Mouse (Mus musculus) megakaryocyte, adult 5-6 weeks (primary cell): Measurements from ENCODE around the gene Igf2bp1. TPM values are rescaled to one million over a fixed set of nuclear protein-coding genes. Genes with fewer than 3 reads are reported as not detected.

Source experiments
- ATAC-seq: 2 replicates; pipeline ENCODE4 v1.8.0; 2016; ENCODE audit warnings: mild to moderate bottlenecking, inconsistent platforms; ENCODE audit not compliant: poor library complexity, severe bottlenecking
- total RNA-seq, 2 experiments: library from RNA; stranded (forward) in 1 of 2; stranded (reverse) in 1 of 2; fragments of 153-499, 151-499 nt in 1 of 2; fragments of 221-1000, 200-1000 nt in 1 of 2; gene quantifications; 2 replicates each; pipeline versions ENCODE4 v1.2.3 to v1.2.4; 2015 to 2017

The Igf2bp1 gene
- total RNA-seq, 2 experiments from 2014 or later = not detected

DNA sequence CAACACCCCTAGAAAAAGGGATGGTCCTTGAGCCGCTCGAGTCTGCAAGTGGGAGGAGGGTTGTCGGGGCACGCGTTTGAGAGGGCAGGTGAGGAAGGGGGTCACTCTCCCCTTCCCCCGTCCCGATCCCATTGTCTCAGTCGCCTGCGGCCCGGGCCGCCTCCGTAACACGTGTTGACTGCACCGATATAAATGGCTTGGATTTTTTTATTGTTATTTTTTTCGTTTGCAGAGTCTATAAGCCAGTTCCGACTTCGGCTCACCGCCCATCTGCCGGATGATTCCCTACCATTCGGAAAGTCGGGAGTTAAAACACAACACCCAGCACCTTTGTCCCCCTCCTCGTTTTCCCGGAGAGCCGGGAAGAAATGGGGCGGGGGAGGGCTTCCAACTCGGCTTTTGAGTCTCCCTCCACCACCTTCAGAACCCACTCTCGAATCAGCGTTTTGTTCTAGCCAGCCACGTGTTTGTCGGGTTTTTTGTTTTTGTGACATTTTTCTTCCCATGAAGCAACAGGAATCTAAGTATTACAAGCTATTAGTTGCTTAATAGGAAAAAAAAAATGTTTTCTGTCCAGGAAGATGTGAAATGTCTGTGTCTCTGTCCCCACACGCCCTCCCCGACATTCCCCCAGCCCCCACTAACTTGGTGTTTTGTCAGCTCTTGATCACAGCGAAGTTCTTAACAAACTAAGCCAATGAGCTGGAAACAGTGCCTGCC lies 1.9 kb upstream of the Igf2bp1 start:
- no peak for ATAC-seq

GRCm38 (mm10) chr11:96006852-96007515 lies 1.2 kb upstream of the Igf2bp1 start:
- ATAC-seq = no peak

GRCm38 (mm10) chr11:96006367-96006851 lies 669 bp upstream of the Igf2bp1 start:
- ATAC-seq = no peak

DNA sequence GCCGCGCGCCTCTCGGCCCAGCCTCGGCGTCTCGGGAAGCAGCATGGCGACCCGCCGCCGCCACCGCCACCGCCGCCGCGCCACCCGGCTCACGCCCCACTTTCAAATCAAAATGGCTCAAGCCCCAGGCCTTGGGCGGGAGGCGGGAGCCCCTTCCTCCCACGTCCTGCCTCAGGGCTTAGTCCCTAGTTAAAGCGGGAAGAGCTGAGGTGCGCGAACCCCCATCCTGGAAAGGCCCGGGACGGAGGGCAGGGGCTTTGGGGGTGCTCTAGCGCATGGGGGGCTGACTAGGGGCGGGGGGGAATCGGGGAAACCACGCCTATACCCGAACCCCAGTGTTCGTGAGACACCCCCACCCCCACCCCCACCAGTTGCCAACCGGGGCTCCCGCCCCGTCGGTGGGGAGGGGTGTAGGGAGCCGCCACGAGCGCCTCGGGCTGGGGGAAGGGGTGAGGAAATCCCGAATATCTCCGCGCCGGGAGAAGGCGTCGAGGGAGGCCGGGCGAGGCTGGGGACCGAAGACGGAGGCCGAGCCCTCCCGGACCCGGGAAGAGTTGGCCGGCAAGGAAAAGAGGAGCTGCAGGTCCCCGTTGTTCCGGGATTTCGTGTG lies 842 bp downstream of the Igf2bp1 start:
- no peak for ATAC-seq

- no peak for ATAC-seq
These were observed 1.6 kb downstream of the Igf2bp1 start for GRCm38 (mm10) chr11:96003969-96004792.

GRCm38 (mm10) chr11:96003100-96003900 lies 2.4 kb downstream of the Igf2bp1 start:
- no peak for ATAC-seq

GRCm38 (mm10) chr11:95994151-95994550 lies 11.6 kb downstream of the Igf2bp1 start:
- ATAC-seq = no peak

DNA sequence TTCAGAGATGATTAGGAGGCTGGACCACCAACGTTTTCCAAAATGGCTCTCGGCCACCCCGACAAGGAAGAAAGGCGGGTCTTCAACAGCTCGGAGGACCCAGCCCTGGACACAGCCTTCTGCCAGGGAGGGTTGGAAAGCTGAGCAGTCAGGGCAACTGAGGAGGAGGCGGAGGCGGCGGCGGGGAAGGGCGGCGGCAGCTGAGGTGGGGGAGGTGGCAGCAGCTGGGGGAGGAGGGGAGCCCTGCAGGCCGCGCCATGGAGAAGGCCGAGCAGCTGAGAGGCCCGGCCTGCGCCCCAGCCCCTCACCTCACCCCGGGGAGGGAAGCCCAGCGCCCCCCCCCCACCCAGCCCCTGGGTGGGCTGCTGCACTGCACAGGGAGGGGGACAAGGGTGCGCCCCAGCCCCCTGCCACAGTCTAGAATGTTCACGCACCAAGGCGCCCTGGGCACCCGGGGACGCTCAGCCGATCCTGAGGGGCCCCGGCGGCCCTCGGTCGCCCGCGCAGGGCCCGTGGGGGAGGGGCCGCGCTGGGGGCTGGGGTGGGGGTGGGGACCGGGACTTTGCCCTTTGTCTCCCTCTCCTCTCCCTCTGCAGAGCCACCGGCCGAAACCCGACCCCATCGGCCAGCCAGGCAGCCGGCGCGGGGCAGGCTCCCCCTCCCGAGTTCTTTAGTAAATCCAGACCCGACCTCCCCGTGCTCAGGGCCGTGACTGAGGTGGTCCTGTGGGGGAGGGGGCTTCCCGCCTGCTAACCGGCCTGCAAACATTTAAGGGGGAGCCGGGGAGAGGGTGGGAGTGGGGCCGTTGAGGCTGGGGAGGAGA lies 14.6 kb downstream of the Igf2bp1 start:
- no peak for ATAC-seq

DNA sequence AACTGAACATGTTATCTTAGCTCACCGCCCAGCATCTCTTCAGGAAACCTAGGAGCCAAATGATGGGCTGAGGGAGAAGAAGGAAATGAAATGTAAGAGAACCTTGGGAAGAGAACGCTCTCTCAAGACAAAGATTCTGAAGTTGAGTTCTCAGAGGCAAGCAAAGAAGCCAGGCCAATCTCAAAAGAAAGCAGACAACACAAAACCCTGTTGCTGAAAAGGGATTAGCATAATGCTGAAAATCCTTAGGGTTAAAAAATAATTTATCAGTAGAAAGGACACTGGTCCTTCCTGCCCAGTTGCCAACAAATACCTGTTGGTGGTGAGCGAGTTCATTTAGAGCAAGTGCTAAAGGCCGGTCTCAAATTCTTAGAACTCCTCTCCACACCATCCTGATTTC lies 15.3 kb downstream of the Igf2bp1 start:
- ATAC-seq = no peak

GRCm38 (mm10) chr11:95989864-95990263 lies 15.9 kb downstream of the Igf2bp1 start:
- ATAC-seq = no peak

GRCm38 (mm10) chr11:95988533-95988932 lies 17.2 kb downstream of the Igf2bp1 start:
- ATAC-seq = no peak

DNA sequence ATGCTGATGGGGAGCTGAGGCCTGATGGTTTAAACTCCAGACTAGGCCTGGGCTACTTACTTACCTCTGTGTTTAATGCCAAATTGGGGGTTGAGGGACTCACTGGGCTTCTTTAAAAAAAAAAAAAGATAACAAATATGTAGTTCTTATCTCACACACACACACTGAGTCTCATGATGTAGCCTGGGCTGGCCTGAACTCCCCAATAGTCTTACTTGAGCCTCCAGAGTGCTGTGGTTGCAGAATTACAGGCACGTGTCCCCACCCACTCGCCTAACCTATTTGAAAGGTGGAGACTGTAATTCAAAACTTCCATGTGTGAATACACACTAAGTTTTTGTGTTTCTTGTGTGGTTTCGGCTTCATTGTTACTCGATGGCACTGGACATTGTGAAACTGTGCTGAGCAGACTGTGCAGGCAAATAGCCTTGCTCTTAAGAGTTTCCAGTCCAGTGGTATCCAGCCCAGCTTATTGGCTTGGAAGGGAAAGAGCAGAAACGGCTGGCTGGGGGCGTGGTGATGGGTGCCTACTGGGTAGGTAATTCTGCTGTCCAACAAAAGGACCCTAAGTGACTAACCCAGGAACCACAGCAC lies 17.8 kb downstream of the Igf2bp1 start:
- no peak for ATAC-seq

- no peak for ATAC-seq
These were observed 23.3 kb downstream of the Igf2bp1 start for GRCm38 (mm10) chr11:95982475-95982874.

GRCm38 (mm10) chr11:95981804-95982203 lies 23.9 kb downstream of the Igf2bp1 start:
- ATAC-seq = no peak

- 0 out of 2 replicates have a peak, but pooled peaks have one; percentile 56 for ATAC-seq
These were observed 24.9 kb downstream of the Igf2bp1 start for GRCm38 (mm10) chr11:95980762-95981418.

- ATAC-seq = no peak
These were observed 27.3 kb downstream of the Igf2bp1 start for GRCm38 (mm10) chr11:95978487-95978886.

DNA sequence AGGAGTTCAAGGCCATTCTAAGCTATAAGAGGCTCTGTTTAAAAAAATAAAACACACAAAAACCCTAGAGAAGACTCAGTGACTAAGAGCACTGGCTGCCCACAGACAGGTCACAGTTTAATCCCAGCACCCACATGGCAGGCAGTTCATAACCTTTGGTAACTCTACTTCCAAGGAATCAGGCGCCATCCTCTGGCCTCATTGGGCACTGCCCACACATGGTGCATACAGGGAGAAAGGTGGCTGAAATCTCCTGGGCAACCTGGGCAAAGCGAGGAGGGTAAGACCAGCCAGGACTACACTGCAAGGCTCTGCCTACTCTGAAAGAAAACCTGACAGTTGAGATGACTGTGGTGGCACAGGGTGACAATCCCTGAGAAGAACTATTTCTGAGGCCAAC lies 29.4 kb downstream of the Igf2bp1 start:
- no peak for ATAC-seq

DNA sequence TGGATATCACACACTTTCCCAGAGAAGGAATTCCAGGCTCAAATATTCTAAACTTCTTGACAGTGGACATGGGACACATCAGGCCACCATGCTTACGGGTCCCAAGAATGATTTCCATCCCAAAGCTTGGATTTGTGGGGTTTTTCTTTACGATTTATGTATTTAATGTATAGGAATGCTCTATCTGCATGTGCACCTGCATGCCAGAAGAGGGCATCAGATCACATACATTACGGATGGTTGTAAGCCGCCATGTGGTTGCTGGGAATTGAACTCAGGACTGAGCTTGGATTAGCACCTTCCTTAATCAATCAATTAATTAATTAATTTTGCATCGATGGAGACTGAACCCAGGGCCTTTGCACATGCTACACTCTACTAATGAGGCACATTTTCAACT lies 30.0 kb downstream of the Igf2bp1 start:
- no peak for ATAC-seq
